Mouse (Mus musculus) gastrocnemius, adult 18-20 months (tissue): ENCODE results near the gene 2410141K09Rik. TPM values are rescaled to one million over a fixed set of nuclear protein-coding genes. Genes with fewer than 3 reads are reported as not detected.
"Not testable (repeated sequence)": the region's sequence is repeated elsewhere in the genome, so short reads cannot be mapped to it uniquely, and the experiment has no call there.

Source experiments
- DNase-seq: peaks from one replicate; pipeline ENCODE4 v3.0.0; 2021; ENCODE audit warnings: low spot score
- long read RNA-seq, 2 experiments: library from polyadenylated mRNA; stranded (forward); transcript quantifications; one replicate each; pipeline ENCODE4 v2.0.0; 2021
- total RNA-seq, 2 experiments: library from RNA; stranded (reverse); gene quantifications; 2 replicates each; pipeline ENCODE4 v1.2.3; 2021

2410141K09Rik gene
- total RNA-seq = not detected
- long read RNA-seq, experiment 1 = 0 reads
- long read RNA-seq, experiment 2 = 0 reads

DNA sequence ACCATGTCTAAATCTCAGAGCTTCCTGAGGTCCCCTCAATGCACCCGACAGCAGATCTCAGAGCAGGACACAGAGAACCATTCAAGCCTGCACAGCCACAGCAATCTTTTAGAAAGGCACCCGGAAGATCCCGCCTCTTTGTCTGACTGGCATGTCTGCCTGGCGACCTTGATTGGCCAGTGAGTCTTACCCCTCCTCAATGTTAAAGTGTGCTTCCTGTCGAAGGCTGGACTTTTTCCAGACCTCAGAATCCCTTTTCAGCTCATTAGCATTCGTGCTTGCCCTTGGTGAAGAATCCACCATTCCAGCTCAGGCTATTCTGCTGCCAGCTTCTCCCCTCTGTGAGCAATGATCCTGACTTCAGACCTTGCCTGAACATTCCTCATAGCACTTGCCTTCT is at the start of gene 2410141K09Rik:
TSS of gene 2410141K09Rik (minus strand) at position 101 of the 400 bp plus-strand sequence.
- DNase-seq = not testable (repeated sequence)

DNA sequence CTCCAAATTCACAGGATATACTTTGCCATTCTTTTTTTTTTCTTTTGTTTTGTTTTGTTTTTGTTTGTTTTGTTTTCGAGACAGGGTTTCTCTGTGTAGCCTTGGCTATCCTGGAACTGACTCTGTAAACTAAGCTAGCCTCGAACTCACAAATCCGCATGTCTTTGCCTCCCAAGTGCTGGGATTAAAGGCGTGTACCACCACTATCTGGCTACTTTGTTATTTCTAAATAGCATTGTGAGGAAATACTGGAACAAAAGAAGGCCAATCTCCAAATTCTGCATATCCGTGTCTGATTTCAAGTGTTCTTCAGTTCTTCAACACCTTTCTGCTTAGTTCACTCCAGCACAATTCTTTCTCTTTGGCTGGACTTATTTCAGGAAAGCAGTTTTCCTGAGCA is 14.1 kb downstream of the 2410141K09Rik start:
- DNase-seq = not testable (repeated sequence)

DNA sequence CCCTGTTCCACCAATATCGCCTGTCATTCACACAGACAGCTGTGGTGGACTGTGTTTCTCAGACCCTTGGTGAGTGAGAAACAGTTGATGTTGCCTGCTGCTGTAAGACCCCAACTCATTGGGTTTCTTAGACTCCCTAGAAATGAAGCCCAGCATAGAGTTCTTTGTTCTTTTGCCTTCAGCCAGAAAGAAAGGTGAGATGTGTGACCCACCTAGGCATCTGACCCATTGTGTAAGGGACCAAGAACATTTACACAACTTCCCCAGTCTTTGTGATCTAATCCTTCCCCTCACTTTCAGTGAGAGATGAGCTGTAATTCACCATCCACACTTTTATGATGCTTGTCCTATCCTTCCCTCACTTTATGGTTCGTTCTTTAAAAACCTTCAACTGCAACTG is 26.0 kb downstream of the 2410141K09Rik start:
- not testable (repeated sequence) for DNase-seq

Other genes with a start within 250 kb of the 2410141K09Rik start
- gene Gm10772, start 213.5 kb downstream of the 2410141K09Rik start, total RNA-seq = not detected